Mouse (Mus musculus): ENCODE results near the gene Glud1. TPM values are rescaled to one million over a fixed set of nuclear protein-coding genes. Genes with fewer than 3 reads are reported as not detected.
A peak's percentile ranks its signal among the peaks of the same experiment; 100 is the strongest.
"Not testable (repeated sequence)": the region's sequence is repeated elsewhere in the genome, so short reads cannot be mapped to it uniquely, and the experiment has no call there.

The Glud1 gene
- polyA plus RNA-seq, 1 experiment from 2014 or later = 152 TPM

- H3K4me2 ChIP-seq (ENCODE audit: low read depth, low read length) = no peak overlapping the region
- no peak for ATAC-seq (ENCODE audit: low read depth)
- 93% methylated on average over 4 of the region's 4 CpGs for WGBS
- peaks cover 21% of the 10 kb centered on the region; the same call in 1 of the 2 replicates for H3K4me1 ChIP-seq (ENCODE audit: control insufficient read depth, insufficient read depth, low read length)
- H3K9me3 ChIP-seq (ENCODE audit: control insufficient read depth, low read length) = no peaks in the 10 kb centered on the region
- no peaks in the 10 kb centered on the region for H3K36me3 ChIP-seq (ENCODE audit: control insufficient read depth, insufficient read depth, low read length)
- H3K4me3 ChIP-seq (ENCODE audit: low read depth, low read length) = no peak overlapping the region
- no peak overlapping the region for H3K27ac ChIP-seq (ENCODE audit: low read depth, low read length)
- H3K9ac ChIP-seq (replicated peaks; ENCODE audit: low read depth, low read length) = no peak overlapping the region
- no peaks in the 10 kb centered on the region for H3K27me3 ChIP-seq (ENCODE audit: control insufficient read depth, insufficient read depth, low read length)
Observed at GRCm38 (mm10) chr14:34309266-34309665, 1.3 kb upstream of the Glud1 start.

DNA sequence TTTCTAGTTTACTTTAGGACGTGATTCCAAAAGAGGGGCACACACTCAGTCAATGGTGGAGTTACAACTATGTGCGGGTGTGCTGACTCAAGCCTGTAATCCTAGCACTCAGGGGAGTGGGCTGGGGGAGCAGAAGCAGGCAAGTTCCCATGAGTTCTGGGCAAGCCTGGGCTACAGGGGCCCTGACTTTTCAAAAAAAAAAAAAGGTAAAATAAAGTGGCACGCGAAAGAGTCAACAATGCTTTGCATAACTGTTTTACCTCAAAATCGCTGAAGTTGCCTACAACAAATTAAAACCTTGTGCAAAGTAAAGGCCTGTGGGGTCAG is 657 bp upstream of the Glud1 start:
- Histone ChIP-seq H3K9ac (replicated peaks; ENCODE audit: low read depth, low read length) (peak overlapping the region; percentile 93), H3K4me2 (ENCODE audit: low read depth, low read length) (peak overlapping the region; percentile 89), H3K4me1 (ENCODE audit: control insufficient read depth, insufficient read depth, low read length) (peaks cover 21% of the 10 kb centered on the region; the same call in 1 of the 2 replicates), H3K4me3 (ENCODE audit: low read depth, low read length) (peak overlapping the region; percentile 96), H3K36me3 (ENCODE audit: control insufficient read depth, insufficient read depth, low read length) (no peaks in the 10 kb centered on the region), H3K9me3 (ENCODE audit: control insufficient read depth, low read length) (no peaks in the 10 kb centered on the region), H3K27ac (ENCODE audit: low read depth, low read length) (peak overlapping the region; percentile 93), H3K27me3 (ENCODE audit: control insufficient read depth, insufficient read depth, low read length) (no peaks in the 10 kb centered on the region)
- WGBS = 10% methylated on average over 5 of the region's 5 CpGs
- ATAC-seq (ENCODE audit: low read depth) = no peak

- Histone ChIP-seq H3K9me3 (ENCODE audit: control insufficient read depth, low read length) (no peaks in the 10 kb centered on the region), H3K27me3 (ENCODE audit: control insufficient read depth, insufficient read depth, low read length) (no peaks in the 10 kb centered on the region), H3K9ac (replicated peaks; ENCODE audit: low read depth, low read length) (peak overlapping the region; percentile 93), H3K4me2 (ENCODE audit: low read depth, low read length) (peak overlapping the region; percentile 89), H3K36me3 (ENCODE audit: control insufficient read depth, insufficient read depth, low read length) (no peaks in the 10 kb centered on the region), H3K4me3 (ENCODE audit: low read depth, low read length) (peak overlapping the region; percentile 96), H3K27ac (ENCODE audit: low read depth, low read length) (peak overlapping the region; percentile 93), H3K4me1 (ENCODE audit: control insufficient read depth, insufficient read depth, low read length) (peaks cover 21% of the 10 kb centered on the region; the same call in 1 of the 2 replicates)
- WGBS = under 1% methylated on average over 40 of the region's 47 CpGs
- ATAC-seq (ENCODE audit: low read depth) = peak; percentile 52
Observed at GRCm38 (mm10) chr14:34311021-34311631, 599 bp downstream of the Glud1 start.

- no peak for ATAC-seq (ENCODE audit: low read depth)
- Histone ChIP-seq H3K4me1 (ENCODE audit: control insufficient read depth, insufficient read depth, low read length) (peaks cover 21% of the 10 kb centered on the region; the same call in 1 of the 2 replicates), H3K9me3 (ENCODE audit: control insufficient read depth, low read length) (no peaks in the 10 kb centered on the region), H3K4me3 (ENCODE audit: low read depth, low read length) (peak overlapping the region; percentile 96), H3K36me3 (ENCODE audit: control insufficient read depth, insufficient read depth, low read length) (no peaks in the 10 kb centered on the region), H3K4me2 (ENCODE audit: low read depth, low read length) (peak overlapping the region; percentile 89), H3K27me3 (ENCODE audit: control insufficient read depth, insufficient read depth, low read length) (no peaks in the 10 kb centered on the region), H3K27ac (ENCODE audit: low read depth, low read length) (no peak overlapping the region), H3K9ac (replicated peaks; ENCODE audit: low read depth, low read length) (peak overlapping the region; percentile 93)
- WGBS = 3% methylated on average over 4 of the region's 4 CpGs
Observed at GRCm38 (mm10) chr14:34311691-34312090, 1.2 kb downstream of the Glud1 start.

DNA sequence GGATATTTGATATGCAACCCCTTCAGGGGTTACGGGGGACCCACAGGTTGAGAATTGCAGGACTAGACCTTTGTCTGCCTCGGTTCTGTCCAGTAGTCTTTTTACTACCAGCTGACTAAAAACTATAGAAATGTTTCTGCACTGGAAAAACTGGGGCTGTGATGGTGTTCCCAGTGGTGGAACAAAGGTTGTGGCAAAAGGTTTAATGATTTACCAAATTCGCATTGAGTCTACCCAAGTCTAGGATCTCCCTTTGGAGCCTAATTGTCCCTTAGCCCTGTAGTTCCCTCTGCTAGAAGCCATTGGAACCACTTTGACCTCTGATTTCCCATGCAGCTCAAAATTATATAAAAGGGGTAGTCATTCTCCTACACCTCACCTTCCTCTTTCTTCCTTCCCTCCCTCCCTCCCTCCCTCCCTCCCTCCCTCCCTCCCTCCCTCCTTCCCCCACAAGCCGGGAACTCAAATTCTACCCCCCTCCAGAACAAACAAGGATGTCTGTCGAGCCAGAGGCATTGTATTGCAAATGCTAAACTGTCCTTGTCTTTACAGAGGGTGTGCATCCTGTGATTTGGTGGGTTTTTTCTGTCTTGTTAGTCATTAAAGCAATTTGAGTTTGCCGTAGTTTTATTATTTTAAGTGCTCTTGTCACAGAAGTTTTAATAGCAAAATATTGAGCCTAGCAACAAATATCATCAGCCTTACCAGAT is 2.0 kb downstream of the Glud1 start:
- Histone ChIP-seq H3K4me3 (ENCODE audit: low read depth, low read length) (peak overlapping the region; percentile 96), H3K9me3 (ENCODE audit: control insufficient read depth, low read length) (no peaks in the 10 kb centered on the region), H3K4me1 (ENCODE audit: control insufficient read depth, insufficient read depth, low read length) (peaks cover 21% of the 10 kb centered on the region; the same call in 1 of the 2 replicates), H3K27me3 (ENCODE audit: control insufficient read depth, insufficient read depth, low read length) (no peaks in the 10 kb centered on the region), H3K9ac (replicated peaks; ENCODE audit: low read depth, low read length) (peak overlapping the region; percentile 93), H3K27ac (ENCODE audit: low read depth, low read length) (no peak overlapping the region), H3K36me3 (ENCODE audit: control insufficient read depth, insufficient read depth, low read length) (no peaks in the 10 kb centered on the region), H3K4me2 (ENCODE audit: low read depth, low read length) (peak overlapping the region; percentile 89)
- ATAC-seq (ENCODE audit: low read depth) = no peak
- 11% methylated on average over 6 of the region's 6 CpGs for WGBS

DNA sequence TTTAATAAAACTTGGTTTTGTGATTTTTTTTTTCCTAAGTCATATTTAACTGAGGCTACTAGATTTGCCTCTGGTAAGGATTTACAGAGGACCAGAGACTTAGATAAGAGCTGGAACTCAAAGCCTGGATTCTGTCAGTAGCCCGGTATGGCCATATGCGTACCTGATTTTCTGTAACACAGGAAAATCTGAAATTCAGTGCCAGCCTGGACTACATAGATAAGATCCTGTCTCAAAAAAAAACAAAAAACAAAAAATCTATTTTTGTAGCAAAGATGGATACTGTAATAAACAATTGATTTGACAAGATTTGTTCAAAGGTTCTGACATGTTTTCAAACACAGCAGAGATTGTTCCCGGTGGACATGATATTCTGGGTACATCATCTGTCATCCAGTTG is 3.1 kb downstream of the Glud1 start:
- Histone ChIP-seq H3K9ac (replicated peaks; ENCODE audit: low read depth, low read length) (no peak overlapping the region), H3K36me3 (ENCODE audit: control insufficient read depth, insufficient read depth, low read length) (no peaks in the 10 kb centered on the region), H3K4me3 (ENCODE audit: low read depth, low read length) (peak overlapping the region; percentile 4; the same call in 1 of the 2 replicates), H3K27ac (ENCODE audit: low read depth, low read length) (no peak overlapping the region), H3K4me2 (ENCODE audit: low read depth, low read length) (peak overlapping the region; percentile 89), H3K9me3 (ENCODE audit: control insufficient read depth, low read length) (no peaks in the 10 kb centered on the region), H3K27me3 (ENCODE audit: control insufficient read depth, insufficient read depth, low read length) (no peaks in the 10 kb centered on the region), H3K4me1 (ENCODE audit: control insufficient read depth, insufficient read depth, low read length) (peaks cover 21% of the 10 kb centered on the region; the same call in 1 of the 2 replicates)
- 87% methylated on average over 3 of the region's 3 CpGs for WGBS
- no peak for ATAC-seq (ENCODE audit: low read depth)

DNA sequence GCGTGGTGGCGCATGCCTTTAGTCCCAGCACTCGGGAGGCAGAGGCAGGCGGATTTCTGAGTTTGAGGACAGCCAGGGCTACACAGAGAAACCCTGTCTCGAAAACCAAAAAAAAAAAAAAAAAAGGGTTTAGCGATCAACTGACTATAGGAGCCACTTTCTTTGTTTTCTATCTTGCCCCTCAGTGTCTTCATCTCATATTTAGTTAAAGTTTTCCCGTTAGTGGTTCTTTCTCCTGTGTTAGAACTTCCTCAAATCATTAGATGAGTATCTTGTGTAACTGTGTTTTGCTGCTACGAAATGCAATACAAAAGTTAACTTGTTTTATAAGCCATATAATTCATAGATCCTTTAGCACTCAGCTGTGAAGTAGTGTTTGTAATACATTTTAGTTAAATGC is 3.9 kb downstream of the Glud1 start:
- Histone ChIP-seq H3K4me2 (ENCODE audit: low read depth, low read length) (0 out of 2 replicates have a peak overlapping the region, but pooled peaks have one; percentile 89), H3K4me1 (ENCODE audit: control insufficient read depth, insufficient read depth, low read length) (peaks cover 21% of the 10 kb centered on the region; the same call in 1 of the 2 replicates)
- H3K27me3 ChIP-seq (ENCODE audit: control insufficient read depth, insufficient read depth, low read length); H3K9me3 ChIP-seq (ENCODE audit: control insufficient read depth, low read length); ATAC-seq (ENCODE audit: low read depth); H3K27ac ChIP-seq (ENCODE audit: low read depth, low read length); H3K36me3 ChIP-seq (ENCODE audit: control insufficient read depth, insufficient read depth, low read length); H3K4me3 ChIP-seq (ENCODE audit: low read depth, low read length); H3K9ac ChIP-seq (replicated peaks; ENCODE audit: low read depth, low read length): not testable (repeated sequence)
- 93% methylated on average over 8 of the region's 8 CpGs for WGBS

GRCm38 (mm10) chr14:34314796-34315195 is 4.3 kb downstream of the Glud1 start:
- 83% methylated on average over 3 of the region's 3 CpGs for WGBS
- no peaks in the 10 kb centered on the region for H3K27me3 ChIP-seq (ENCODE audit: control insufficient read depth, insufficient read depth, low read length)
- no peak overlapping the region for H3K4me2 ChIP-seq (ENCODE audit: low read depth, low read length)
- H3K36me3 ChIP-seq (ENCODE audit: control insufficient read depth, insufficient read depth, low read length) = no peaks in the 10 kb centered on the region; the same call in 1 of the 2 replicates
- H3K9me3 ChIP-seq (ENCODE audit: control insufficient read depth, low read length) = no peaks in the 10 kb centered on the region
- H3K27ac ChIP-seq (ENCODE audit: low read depth, low read length) = no peak overlapping the region
- H3K4me1 ChIP-seq (ENCODE audit: control insufficient read depth, insufficient read depth, low read length) = peaks cover 21% of the 10 kb centered on the region; the same call in 1 of the 2 replicates
- H3K4me3 ChIP-seq (ENCODE audit: low read depth, low read length) = no peak overlapping the region
- no peak overlapping the region for H3K9ac ChIP-seq (replicated peaks; ENCODE audit: low read depth, low read length)
- ATAC-seq (ENCODE audit: low read depth) = no peak

DNA sequence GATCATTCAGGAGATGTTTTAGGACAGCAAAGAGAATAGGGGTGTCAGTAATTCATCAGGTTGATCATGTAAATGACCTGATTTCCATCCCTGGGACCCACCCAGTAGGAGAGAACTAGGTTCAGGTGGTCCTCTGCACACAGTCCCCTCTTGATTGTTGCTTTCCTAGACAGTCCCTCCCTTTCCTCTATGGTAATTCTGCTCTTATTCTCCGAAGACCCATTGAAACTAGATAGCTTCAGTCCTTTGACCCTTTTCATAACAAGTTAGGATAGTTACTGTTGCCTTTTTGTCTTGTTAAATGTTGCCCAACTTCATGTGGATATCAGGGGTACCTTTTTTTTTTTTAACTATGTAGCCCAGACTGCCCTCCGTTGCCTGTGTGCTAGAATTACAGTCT is 5.8 kb downstream of the Glud1 start:
- Histone ChIP-seq H3K27ac (ENCODE audit: low read depth, low read length) (no peak overlapping the region), H3K27me3 (ENCODE audit: control insufficient read depth, insufficient read depth, low read length) (no peaks in the 10 kb centered on the region), H3K4me1 (ENCODE audit: control insufficient read depth, insufficient read depth, low read length) (peaks cover 21% of the 10 kb centered on the region; the same call in 1 of the 2 replicates), H3K4me2 (ENCODE audit: low read depth, low read length) (no peak overlapping the region), H3K9ac (replicated peaks; ENCODE audit: low read depth, low read length) (no peak overlapping the region), H3K4me3 (ENCODE audit: low read depth, low read length) (no peak overlapping the region), H3K36me3 (ENCODE audit: control insufficient read depth, insufficient read depth, low read length) (peaks cover 5% of the 10 kb centered on the region; the same call in 1 of the 2 replicates), H3K9me3 (ENCODE audit: control insufficient read depth, low read length) (no peaks in the 10 kb centered on the region)
- 97% methylated on average over 2 of the region's 2 CpGs for WGBS
- no peak for ATAC-seq (ENCODE audit: low read depth)
